In genomic region chr13:75706882-75707816, GRCm38 (mm10) we compare ENCODE assay signal across 8 mouse cellular contexts. TPM values are rescaled to one million over a fixed set of nuclear protein-coding genes. Genes with fewer than 3 reads are reported as not detected.
DNase-seq lines count a peak whose midpoint lies in the region; ATAC-seq and TF ChIP-seq lines count a peak whose summit lies in the region.

No protein-coding gene starts in this region.

- peaks cover 6 to 12% of the 10 kb centered on the region in 2 experiments; a peak in 3 of 4 replicates for H3K4me1 ChIP-seq in ES-E14 (ENCODE audit: control insufficient read depth in 2 of 2, insufficient read depth in 2 of 2, low read length in 2 of 2, poor library complexity in 1 of 2)
- H3K4me1 ChIP-seq in forebrain, embryonic 16.5 days (replicated peaks; ENCODE audit: control insufficient read depth, insufficient read depth, low read length), result peaks cover 19% of the 10 kb centered on the region
- H3K4me1 ChIP-seq in lung, embryonic 14.5 days (ENCODE audit: insufficient read depth), result peaks cover 3% of the 10 kb centered on the region; the same call in 1 of the 2 replicates

- peak overlapping the region; percentile 74 for H3K27ac ChIP-seq in ES-E14 (ENCODE audit: insufficient read depth, low read depth, low read length, poor library complexity, severe bottlenecking)
- H3K27ac ChIP-seq in forebrain, embryonic 16.5 days (ENCODE audit: low read length), result no peak overlapping the region
- H3K27ac ChIP-seq in layer of hippocampus, adult 2 months, result peak overlapping the region; percentile 87
- H3K27ac ChIP-seq in lung, embryonic 14.5 days (ENCODE audit: low read depth), result peak overlapping the region; percentile 83

- peak; percentile 99 for DNase-seq in ES-E14 (ENCODE audit: low read depth, low spot score)
- peak; percentile 66 to 71 for DNase-seq in cerebellum, adult 18-20 months
- peak; percentile 87 to 90 for DNase-seq in heart, postnatal 36 days
- peak; percentile 85 to 89 for DNase-seq in layer of hippocampus, adult 2 months (ENCODE audit: low spot score in 2 of 2)
- DNase-seq in lung, embryonic 14.5 days, result peak; percentile 95
- peak; percentile 90 for DNase-seq in ovary, adult 18-20 months (ENCODE audit: low spot score)
- peak; percentile 94 for DNase-seq in thymus, postnatal 0 days (ENCODE audit: low spot score)

- H3K9me3 ChIP-seq in ES-E14 (ENCODE audit: control insufficient read depth, insufficient read depth, low read depth, low read length), result no peaks in the 10 kb centered on the region
- no peaks in the 10 kb centered on the region for H3K9me3 ChIP-seq in forebrain, embryonic 16.5 days (ENCODE audit: control insufficient read depth, low read length)
- no peaks in the 10 kb centered on the region for H3K9me3 ChIP-seq in lung, embryonic 14.5 days (ENCODE audit: low read depth, low read length)

- in situ Hi-C loops in ES-E14 (cut with MboI; ENCODE audit: low sequenced_read_pairs in 2 of 2, unreplicated experiment in 2 of 2), result no loop called here

- peak overlapping the region; percentile 85 for H3K9ac ChIP-seq in ES-E14 (ENCODE audit: insufficient read depth, low read depth, low read length, poor library complexity, severe bottlenecking)
- H3K9ac ChIP-seq in forebrain, embryonic 16.5 days (replicated peaks; ENCODE audit: low read depth, low read length), result peak overlapping the region; percentile 67
- peak overlapping the region; percentile 74 for H3K9ac ChIP-seq in lung, embryonic 14.5 days

- intact Hi-C loops in heart, postnatal 36 days (cut with DNase I), result loop anchor here (5.0 to 10.0 kb wide), 5 partner anchors 45 to 308 kb away; partner anchors contain the start of genes Rfesd and Rhobtb3

- no peaks in the 10 kb centered on the region for H3K27me3 ChIP-seq in forebrain, embryonic 16.5 days (replicated peaks; ENCODE audit: control insufficient read depth, insufficient read depth, low read length)
- H3K27me3 ChIP-seq in lung, embryonic 14.5 days (ENCODE audit: insufficient read depth, low read length), result 0 out of 2 replicates have a peak, but pooled peaks cover 5% of the 10 kb centered on the region

- WGBS in forebrain, embryonic 16.5 days, result 8% methylated on average over 55 of the region's 64 CpGs
- WGBS in lung, embryonic 14.5 days, result 5% methylated on average over 64 of the region's 64 CpGs

- H3K36me3 ChIP-seq in ES-E14 (ENCODE audit: control insufficient read depth, insufficient read depth, low read length, poor library complexity, severe bottlenecking), result 0 out of 2 replicates have a peak, but pooled peaks cover 3% of the 10 kb centered on the region
- H3K36me3 ChIP-seq in forebrain, embryonic 16.5 days (ENCODE audit: control insufficient read depth, insufficient read depth), result no peaks in the 10 kb centered on the region
- no peaks in the 10 kb centered on the region for H3K36me3 ChIP-seq in lung, embryonic 14.5 days (ENCODE audit: insufficient read depth)

- peak; percentile 37 for TF ChIP-seq CTCF in layer of hippocampus, adult 2 months (conservative IDR thresholded peaks at IDR 0.05)
- TF ChIP-seq CTCF in lung, embryonic 14.5 days (IDR thresholded peaks at IDR 0.05; ENCODE audit: low read depth), result 0 out of 2 replicates have a peak, but pooled peaks have one; percentile 31

- ATAC-seq in forebrain, embryonic 16.5 days, result peak; percentile 100
- peak; percentile 100 for ATAC-seq in lung, embryonic 14.5 days (ENCODE audit: insufficient read depth)

- peak overlapping the region; percentile 87 for H3K4me2 ChIP-seq in forebrain, embryonic 16.5 days (ENCODE audit: low read length)
- peak overlapping the region; percentile 74 for H3K4me2 ChIP-seq in lung, embryonic 14.5 days

- H3K4me3 ChIP-seq in ES-E14 (ENCODE audit: insufficient read depth in 1 of 2, low read depth in 1 of 2, low read length in 2 of 2, poor library complexity in 1 of 2, severe bottlenecking in 1 of 2), result peak overlapping the region; percentile 93 to 96
- peak overlapping the region; percentile 60 for H3K4me3 ChIP-seq in forebrain, embryonic 16.5 days (replicated peaks; ENCODE audit: low read length)
- peak overlapping the region; percentile 66 for H3K4me3 ChIP-seq in layer of hippocampus, adult 2 months
- H3K4me3 ChIP-seq in lung, embryonic 14.5 days (ENCODE audit: low read depth, low read length), result peak overlapping the region; percentile 73

TF ChIP-seq in ES-E14, 5 proteins besides CTCF, POLR2A, EP300 and RAD21:
- TF ChIP-seq HCFC1 (IDR thresholded peaks at IDR 0.05; ENCODE audit: borderline replicate concordance, insufficient read depth, low read length) (no peak), MAFK (IDR thresholded peaks at IDR 0.05; ENCODE audit: insufficient read depth, low read depth, low read length) (no peak), ZNF384 (IDR thresholded peaks at IDR 0.05; ENCODE audit: low read depth, low read length) (no peak), ZC3H11A (IDR thresholded peaks at IDR 0.05; ENCODE audit: borderline replicate concordance, low read depth, low read length) (no peak), CHD2 (IDR thresholded peaks at IDR 0.05; ENCODE audit: low read depth, low read length) (0 out of 2 replicates have a peak, but pooled peaks have one; percentile 41)

RNA-seq across cellular contexts. Expression of gene Ell2, which starts 0.6 kb away (rescaled TPM):
- 21.4 and 26.7 TPM in 2 replicates for total RNA-seq in ES-E14 (2012; rRNA removed)
- polyA plus RNA-seq in forebrain, embryonic 16.5 days (2015; fragmentation: Nextera tagmentation; extraction: Ambion mirVana), result 1.5 and 1.6 TPM in 2 replicates
- total RNA-seq in heart, postnatal 36 days (2021), result 10 to 100 TPM; 17.0 to 23.2 TPM
- total RNA-seq in layer of hippocampus, adult 2 months (2021), result 10 to 100 TPM; 31.2 to 35.5 TPM
- polyA plus RNA-seq in lung, embryonic 14.5 days (2014; fragmentation: Nextera tagmentation; extraction: Ambion mirVana), result 3.7 and 5.6 TPM in 2 replicates
- 4.8 and 5.3 TPM in 2 replicates for polyA plus RNA-seq in thymus, postnatal 0 days (2015; fragmentation: Nextera tagmentation; extraction: Ambion mirVana)
